Mouse (Mus musculus): Measurements from ENCODE around the gene Fam92b. TPM values are rescaled to one million over a fixed set of nuclear protein-coding genes. Genes with fewer than 3 reads are reported as not detected.

Gene Fam92b
- total and polyA plus RNA-seq, 2 experiments from 2014 or later = 1.0 to 1.7 TPM

GRCm38 (mm10) chr8:120180445-120180970, 3.2 kb upstream of the Fam92b start:
- no peak overlapping the region; the same call in 1 of the 2 replicates for H3K27ac ChIP-seq (ENCODE audit: low read depth, low read length)

GRCm38 (mm10) chr8:120179027-120179431, 1.8 kb upstream of the Fam92b start:
- ATAC-seq (ENCODE audit: low FRiP score) = peak; percentile 57
- under 1% methylated on average over 10 of the region's 10 CpGs for WGBS
- no peak overlapping the region for H3K27ac ChIP-seq (ENCODE audit: low read depth, low read length)

More at GRCm38 (mm10) chr8:120180445-120180970, 3.2 kb upstream of the Fam92b start:
- H3K4me1 ChIP-seq (ENCODE audit: insufficient read depth, low read length) = peaks cover 23% of the 10 kb centered on the region
- no peak overlapping the region for H3K9ac ChIP-seq (replicated peaks; ENCODE audit: low read length, poor library complexity, severe bottlenecking)
- H3K27me3 ChIP-seq (ENCODE audit: insufficient read depth, low read length) = no peaks in the 10 kb centered on the region
- 36% methylated on average over 7 of the region's 7 CpGs for WGBS
- TF ChIP-seq CTCF (IDR thresholded peaks at IDR 0.05) = no peak
- H3K4me2 ChIP-seq (ENCODE audit: low read depth, low read length, poor library complexity, severe bottlenecking) = no peak overlapping the region
- no peak for ATAC-seq (ENCODE audit: low FRiP score)
- DNase-seq (ENCODE audit: low spot score) = no peak
- no peak overlapping the region for H3K4me3 ChIP-seq (ENCODE audit: low read depth, low read length)
- no peaks in the 10 kb centered on the region for H3K9me3 ChIP-seq (ENCODE audit: low read length)
- H3K36me3 ChIP-seq (ENCODE audit: insufficient read depth, low read length) = no peaks in the 10 kb centered on the region

GRCm38 (mm10) chr8:120178124-120178514, 853 bp upstream of the Fam92b start:
- no peak for ATAC-seq (ENCODE audit: low FRiP score)
- TF ChIP-seq CTCF (IDR thresholded peaks at IDR 0.05) = no peak
- 5% methylated on average over 10 of the region's 10 CpGs for whole genome bisulfite sequencing
- Histone ChIP-seq H3K27ac (ENCODE audit: low read depth, low read length) (no peak overlapping the region), H3K4me2 (ENCODE audit: low read depth, low read length, poor library complexity, severe bottlenecking) (peak overlapping the region; percentile 32; the same call in 1 of the 2 replicates), H3K9me3 (ENCODE audit: low read length) (no peaks in the 10 kb centered on the region), H3K27me3 (ENCODE audit: insufficient read depth, low read length) (peaks cover 4% of the 10 kb centered on the region; the same call in 1 of the 2 replicates), H3K36me3 (ENCODE audit: insufficient read depth, low read length) (no peaks in the 10 kb centered on the region), H3K4me1 (ENCODE audit: insufficient read depth, low read length) (peaks cover 17% of the 10 kb centered on the region), H3K4me3 (ENCODE audit: low read depth, low read length) (no peak overlapping the region), H3K9ac (replicated peaks; ENCODE audit: low read length, poor library complexity, severe bottlenecking) (no peak overlapping the region)
- no peak for DNase-seq (ENCODE audit: low spot score)

More at GRCm38 (mm10) chr8:120179027-120179431, 1.8 kb upstream of the Fam92b start:
- peaks cover 4% of the 10 kb centered on the region; the same call in 1 of the 2 replicates for H3K27me3 ChIP-seq (ENCODE audit: insufficient read depth, low read length)
- peak; percentile 90 for DNase-seq (ENCODE audit: low spot score)
- H3K36me3 ChIP-seq (ENCODE audit: insufficient read depth, low read length) = no peaks in the 10 kb centered on the region
- H3K9ac ChIP-seq (replicated peaks; ENCODE audit: low read length, poor library complexity, severe bottlenecking) = no peak overlapping the region
- peak; percentile 98 for TF ChIP-seq CTCF (IDR thresholded peaks at IDR 0.05)
- H3K4me1 ChIP-seq (ENCODE audit: insufficient read depth, low read length) = peaks cover 17% of the 10 kb centered on the region
- H3K9me3 ChIP-seq (ENCODE audit: low read length) = no peaks in the 10 kb centered on the region
- H3K4me2 ChIP-seq (ENCODE audit: low read depth, low read length, poor library complexity, severe bottlenecking) = peak overlapping the region; percentile 32
- H3K4me3 ChIP-seq (ENCODE audit: low read depth, low read length) = no peak overlapping the region

- H3K4me2 ChIP-seq (ENCODE audit: low read depth, low read length, poor library complexity, severe bottlenecking) = no peak overlapping the region
- peak; percentile 33 for DNase-seq (ENCODE audit: low spot score)
- 20% methylated on average over 4 of the region's 4 CpGs for WGBS
Observed at GRCm38 (mm10) chr8:120176605-120177004, 661 bp downstream of the Fam92b start.

GRCm38 (mm10) chr8:120174606-120175005, 2.7 kb downstream of the Fam92b start:
- no peak for DNase-seq (ENCODE audit: low spot score)
- no peak overlapping the region for H3K9ac ChIP-seq (replicated peaks; ENCODE audit: low read length, poor library complexity, severe bottlenecking)
- WGBS = 51% methylated on average over 18 of the region's 18 CpGs
- peaks cover 6% of the 10 kb centered on the region; the same call in 1 of the 2 replicates for H3K27me3 ChIP-seq (ENCODE audit: insufficient read depth, low read length)
- H3K27ac ChIP-seq (ENCODE audit: low read depth, low read length) = no peak overlapping the region
- no peak overlapping the region for H3K4me2 ChIP-seq (ENCODE audit: low read depth, low read length, poor library complexity, severe bottlenecking)
- peaks cover 17% of the 10 kb centered on the region for H3K4me1 ChIP-seq (ENCODE audit: insufficient read depth, low read length)
- no peaks in the 10 kb centered on the region for H3K9me3 ChIP-seq (ENCODE audit: low read length)
- no peak overlapping the region for H3K4me3 ChIP-seq (ENCODE audit: low read depth, low read length)
- no peaks in the 10 kb centered on the region for H3K36me3 ChIP-seq (ENCODE audit: insufficient read depth, low read length)
- no peak for TF ChIP-seq CTCF (IDR thresholded peaks at IDR 0.05)
- no peak for ATAC-seq (ENCODE audit: low FRiP score)

More at GRCm38 (mm10) chr8:120176605-120177004, 661 bp downstream of the Fam92b start:
- no peak overlapping the region; the same call in 1 of the 2 replicates for H3K9ac ChIP-seq (replicated peaks; ENCODE audit: low read length, poor library complexity, severe bottlenecking)
- ATAC-seq (ENCODE audit: low FRiP score) = no peak
- H3K9me3 ChIP-seq (ENCODE audit: low read length) = no peaks in the 10 kb centered on the region
- H3K27me3 ChIP-seq (ENCODE audit: insufficient read depth, low read length) = peaks cover 4% of the 10 kb centered on the region; the same call in 1 of the 2 replicates
- H3K4me1 ChIP-seq (ENCODE audit: insufficient read depth, low read length) = peaks cover 17% of the 10 kb centered on the region
- TF ChIP-seq CTCF (IDR thresholded peaks at IDR 0.05) = peak; percentile 36; the same call in 1 of the 2 replicates
- H3K36me3 ChIP-seq (ENCODE audit: insufficient read depth, low read length) = no peaks in the 10 kb centered on the region
- H3K27ac ChIP-seq (ENCODE audit: low read depth, low read length) = peak overlapping the region; percentile 69; the same call in 1 of the 2 replicates
- no peak overlapping the region for H3K4me3 ChIP-seq (ENCODE audit: low read depth, low read length)

GRCm38 (mm10) chr8:120173195-120173594, 4.1 kb downstream of the Fam92b start:
- ATAC-seq (ENCODE audit: low FRiP score) (no peak), DNase-seq (ENCODE audit: low spot score) (no peak)

More at GRCm38 (mm10) chr8:120173195-120173594, 4.1 kb downstream of the Fam92b start:
- peaks cover 16% of the 10 kb centered on the region for H3K4me1 ChIP-seq (ENCODE audit: insufficient read depth, low read length)
- H3K36me3 ChIP-seq (ENCODE audit: insufficient read depth, low read length) = no peaks in the 10 kb centered on the region
- peaks cover 9% of the 10 kb centered on the region; the same call in 1 of the 2 replicates for H3K27me3 ChIP-seq (ENCODE audit: insufficient read depth, low read length)
- no peak overlapping the region for H3K4me2 ChIP-seq (ENCODE audit: low read depth, low read length, poor library complexity, severe bottlenecking)
- H3K9ac ChIP-seq (replicated peaks; ENCODE audit: low read length, poor library complexity, severe bottlenecking) = no peak overlapping the region
- no peak overlapping the region for H3K4me3 ChIP-seq (ENCODE audit: low read depth, low read length)
- WGBS = 96% methylated on average over 1 of the region's 1 CpGs
- no peak overlapping the region for H3K27ac ChIP-seq (ENCODE audit: low read depth, low read length)
- no peak for TF ChIP-seq CTCF (IDR thresholded peaks at IDR 0.05)
- H3K9me3 ChIP-seq (ENCODE audit: low read length) = no peaks in the 10 kb centered on the region
